Comparison of ENCODE assay signal across 19 mouse cellular contexts in genomic region chr9:122540091-122540490, GRCm38 (mm10).
A peak's percentile ranks its signal among the peaks of the same experiment; 100 is the strongest.
DNase-seq lines count a peak whose midpoint lies in the region; ATAC-seq and TF ChIP-seq lines count a peak whose summit lies in the region.
"Had no signal": no experiment of that assay in that cellular context is flagged by ENCODE, and none has a peak within 500 bp of the region (broad histone marks: within the 10 kb centered on the region; RNA-seq: fewer than 3 reads in every experiment).

No protein-coding gene starts in this region.

- no peaks in the 10 kb centered on the region for H3K27me3 ChIP-seq in limb, embryonic 14.5 days (ENCODE audit: control insufficient read depth, insufficient read depth, low read length)
- H3K27me3 ChIP-seq: embryonic facial prominence, embryonic 12.5 days; liver, embryonic 15.5 days had no signal

- no peak for ATAC-seq in limb, embryonic 14.5 days (ENCODE audit: low FRiP score, low read depth)
- ATAC-seq: intestine, embryonic 16.5 days had no signal

- intact Hi-C loops in heart, postnatal 25 days (cut with DNase I): no loop called here
- intact Hi-C loops in left cerebral cortex, postnatal 4 days (cut with DNase I): no loop called here

- no peaks in the 10 kb centered on the region for H3K4me1 ChIP-seq in limb, embryonic 14.5 days (ENCODE audit: control insufficient read depth, insufficient read depth, low read length)
- H3K4me1 ChIP-seq: embryonic facial prominence, embryonic 12.5 days; limb, embryonic 12.5 days; liver, embryonic 15.5 days had no signal

- WGBS in limb, embryonic 14.5 days: 45% methylated on average over 3 of the region's 3 CpGs

- H3K27ac ChIP-seq in limb, embryonic 14.5 days (replicated peaks; ENCODE audit: low read depth, low read length): no peak overlapping the region
- H3K27ac ChIP-seq: embryonic facial prominence, embryonic 12.5 days; limb, embryonic 12.5 days; liver, embryonic 15.5 days had no signal

- DNase-seq in heart, adult 11 months: peak; percentile 60
- no peak for DNase-seq in heart, postnatal 25 days (ENCODE audit: low spot score)
- peak; percentile 36 to 42 for DNase-seq in kidney, postnatal 4 days
- DNase-seq in kidney, postnatal 25 days: no peak
- peak; percentile 31 for DNase-seq in adipocyte (ENCODE audit: low spot score)
- peak; percentile 21 for DNase-seq in limb, embryonic 14.5 days (ENCODE audit: low spot score)
- DNase-seq in left cerebral cortex, postnatal 4 days: no peak
- no peak for DNase-seq in gastrocnemius, postnatal 25 days
- DNase-seq: adrenal gland, postnatal 10 days; B cell, adult 2 months; cerebellum, adult 9-11 months; kidney, postnatal 36 days; right cerebral cortex, postnatal 14 days; thymus, adult 18-20 months had no signal

- H3K4me3 ChIP-seq in limb, embryonic 14.5 days (replicated peaks; ENCODE audit: low read length): no peak overlapping the region
- H3K4me3 ChIP-seq: embryonic facial prominence, embryonic 12.5 days; limb, embryonic 12.5 days; liver, embryonic 15.5 days had no signal

- H3K9me3 ChIP-seq in limb, embryonic 14.5 days (ENCODE audit: control insufficient read depth, low read length): no peaks in the 10 kb centered on the region
- H3K9me3 ChIP-seq: embryonic facial prominence, embryonic 12.5 days; limb, embryonic 12.5 days; liver, embryonic 15.5 days had no signal

- no peaks in the 10 kb centered on the region for H3K36me3 ChIP-seq in limb, embryonic 14.5 days (ENCODE audit: control insufficient read depth, insufficient read depth, low read length)
- H3K36me3 ChIP-seq: embryonic facial prominence, embryonic 12.5 days; limb, embryonic 12.5 days; liver, embryonic 15.5 days had no signal

- no peak overlapping the region for H3K9ac ChIP-seq in limb, embryonic 14.5 days (ENCODE audit: low read depth, low read length, severe bottlenecking)
- H3K9ac ChIP-seq: embryonic facial prominence, embryonic 12.5 days; limb, embryonic 12.5 days; liver, embryonic 15.5 days had no signal

- no peak overlapping the region for H3K4me2 ChIP-seq in limb, embryonic 14.5 days (replicated peaks; ENCODE audit: low read depth, low read length, severe bottlenecking)
- H3K4me2 ChIP-seq: embryonic facial prominence, embryonic 12.5 days; limb, embryonic 12.5 days; liver, embryonic 15.5 days; midbrain, embryonic 11.5 days had no signal

- TF ChIP-seq POLR2A in limb, embryonic 14.5 days (IDR thresholded peaks at IDR 0.05; ENCODE audit: borderline replicate concordance, extremely low read depth, insufficient read depth, insufficient read length): no peak

Comparison
In these comparisons a context has a peak if more than half of its experiments do, and no peak if none do; other contexts are left out.
1. DNase-seq: peak in heart, adult 11 months (single experiment), kidney, postnatal 4 days (2 of 2), adipocyte (single experiment) and limb, embryonic 14.5 days (single experiment); none in heart, postnatal 25 days (single experiment), kidney, postnatal 25 days (0 of 2), left cerebral cortex, postnatal 4 days (single experiment) and gastrocnemius, postnatal 25 days (single experiment).